Mouse (Mus musculus) megakaryocyte-erythroid progenitor cell, adult 5-6 weeks (primary cell): ENCODE measurements at regions not wholly inside any gene's neighbourhood (a gene's known extent, or its start where the extent isn't known, plus 50 kb on each side); places are given as distances from the start of the nearest gene placed in this dataset.
A peak's percentile ranks its signal among the peaks of the same experiment; 100 is the strongest.
"Not testable (repeated sequence)": the region's sequence is repeated elsewhere in the genome, so short reads cannot be mapped to it uniquely, and the experiment has no call there.

Source experiments
- ATAC-seq: replicated peaks from 2 replicates; pipeline ENCODE4 v1.8.0; 2016; ENCODE audit warnings: mild to moderate bottlenecking, inconsistent platforms; ENCODE audit not compliant: severe bottlenecking, poor library complexity, low FRiP score, low TSS enrichment

- no peak for ATAC-seq
Measured at GRCm38 (mm10) chr12:77575046-77575445, 337.1 kb downstream of the Fut8 start.

- ATAC-seq, result no peak
Measured at GRCm38 (mm10) chr12:77588297-77588696, 350.4 kb downstream of the Fut8 start.

GRCm38 (mm10) chr12:77589416-77589815 lies 351.5 kb downstream of the Fut8 start:
- no peak for ATAC-seq

- ATAC-seq, result no peak
Measured at GRCm38 (mm10) chr12:77594092-77594491, 356.2 kb downstream of the Fut8 start.

GRCm38 (mm10) chr12:77594657-77595056 lies 356.7 kb downstream of the Fut8 start:
- ATAC-seq, result no peak

- ATAC-seq, result no peak
Measured at GRCm38 (mm10) chr12:77595821-77596220, 357.9 kb downstream of the Fut8 start.

GRCm38 (mm10) chr12:77596676-77597075 lies 358.8 kb downstream of the Fut8 start:
- ATAC-seq, result no peak

- ATAC-seq, result no peak
Measured at GRCm38 (mm10) chr12:77597627-77598333, 359.9 kb downstream of the Fut8 start.

- no peak for ATAC-seq
Measured at GRCm38 (mm10) chr12:77598334-77598715, 360.4 kb downstream of the Fut8 start.

- ATAC-seq, result no peak
Measured at GRCm38 (mm10) chr12:77599391-77599790, 361.5 kb downstream of the Fut8 start.

GRCm38 (mm10) chr12:77603832-77604501 lies 366.0 kb downstream of the Fut8 start:
- ATAC-seq, result no peak

GRCm38 (mm10) chr12:77617552-77617951 lies 379.6 kb downstream of the Fut8 start:
- no peak for ATAC-seq

- ATAC-seq, result no peak
Measured at GRCm38 (mm10) chr12:77622243-77622642, 384.3 kb downstream of the Fut8 start.

- ATAC-seq, result not testable (repeated sequence)
Measured at GRCm38 (mm10) chr12:77624323-77624722, 386.4 kb downstream of the Fut8 start.

GRCm38 (mm10) chr12:77628358-77628850 lies 390.5 kb downstream of the Fut8 start:
- no peak for ATAC-seq

GRCm38 (mm10) chr12:77633981-77634650 lies 396.2 kb downstream of the Fut8 start:
- ATAC-seq, result no peak

- no peak for ATAC-seq
Measured at GRCm38 (mm10) chr12:77638266-77638665, 400.3 kb downstream of the Fut8 start.

- ATAC-seq, result no peak
Measured at GRCm38 (mm10) chr12:77642336-77642735, 404.4 kb downstream of the Fut8 start.

GRCm38 (mm10) chr12:77647841-77648240 lies 409.9 kb downstream of the Fut8 start:
- ATAC-seq, result no peak

GRCm38 (mm10) chr12:77654282-77654681 lies 416.4 kb downstream of the Fut8 start:
- peak; percentile 79 for ATAC-seq
